Mouse (Mus musculus) thymus, postnatal 25 days (tissue): ENCODE results near the gene Zfand3.

Experiments
- DNase-seq: peaks from one replicate; pipeline ENCODE4 v3.0.0; 2022

Zfand3 gene

DNA sequence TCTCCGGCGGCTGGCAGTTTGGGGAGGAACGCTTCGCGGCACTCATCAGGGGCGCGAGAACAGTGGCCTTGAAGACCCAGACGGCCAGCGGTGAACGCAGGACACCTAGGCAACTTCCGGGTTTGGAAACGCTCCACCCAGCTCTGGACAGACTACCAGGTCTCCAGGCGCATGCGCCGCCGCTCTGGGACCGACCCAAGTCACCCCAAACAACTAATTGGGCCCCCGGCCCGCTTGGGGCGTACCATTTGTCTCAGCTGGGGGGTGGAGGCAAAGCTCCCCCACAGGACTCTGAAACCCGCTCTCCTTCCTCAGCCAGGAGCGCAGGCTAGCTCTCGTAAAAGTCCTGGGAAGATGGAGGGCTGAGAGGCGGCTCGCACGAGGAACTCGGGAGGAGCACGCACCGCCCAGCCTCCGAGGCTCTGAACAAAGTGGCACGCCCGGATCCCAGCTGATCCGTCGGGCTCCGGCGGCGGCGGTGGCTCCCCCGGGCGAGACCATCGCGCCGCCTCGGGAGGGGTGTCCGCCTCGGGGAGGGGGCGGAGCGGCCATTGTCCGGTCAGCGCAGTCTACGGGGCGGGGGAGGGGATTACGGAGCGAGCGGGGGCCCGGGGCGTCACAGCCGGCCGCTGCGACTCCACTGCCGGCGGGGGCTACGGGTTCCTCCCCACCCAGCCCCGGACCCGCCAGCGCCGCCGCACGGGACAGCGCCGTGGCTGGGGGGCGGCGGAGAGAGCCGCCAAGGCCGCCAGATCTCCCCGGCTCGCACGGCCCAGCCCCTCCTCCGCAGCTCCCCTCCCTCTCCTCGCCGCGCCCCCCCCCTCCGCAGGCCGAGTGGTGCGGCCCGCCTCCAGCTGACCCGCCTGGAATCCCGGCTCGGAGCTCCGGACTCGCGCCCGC is at the start of gene Zfand3:
Zfand3 (plus strand) TSS at position 531 of the 900 bp plus-strand sequence.
- peak; percentile 88 for DNase-seq

DNA sequence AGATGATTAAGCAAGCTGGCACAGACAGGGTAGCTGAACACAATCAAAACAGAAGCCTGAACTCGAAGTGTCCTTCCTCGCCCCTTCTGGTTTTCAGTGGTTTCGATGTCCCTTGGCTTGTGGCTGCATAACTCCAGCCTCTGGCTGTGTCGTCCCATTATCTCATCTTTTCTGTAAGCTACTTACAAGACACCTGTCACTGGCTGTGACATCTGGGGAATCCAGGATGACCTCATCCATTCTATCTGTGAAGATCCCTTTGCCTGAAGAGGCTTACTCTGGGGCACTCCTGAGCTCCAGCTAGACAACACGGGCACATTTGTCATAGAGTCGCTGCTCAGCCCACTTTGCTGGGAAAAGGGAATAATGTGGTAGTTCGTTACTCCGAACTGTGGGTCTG is 48.7 kb upstream of the Zfand3 start:
- no peak for DNase-seq

DNA sequence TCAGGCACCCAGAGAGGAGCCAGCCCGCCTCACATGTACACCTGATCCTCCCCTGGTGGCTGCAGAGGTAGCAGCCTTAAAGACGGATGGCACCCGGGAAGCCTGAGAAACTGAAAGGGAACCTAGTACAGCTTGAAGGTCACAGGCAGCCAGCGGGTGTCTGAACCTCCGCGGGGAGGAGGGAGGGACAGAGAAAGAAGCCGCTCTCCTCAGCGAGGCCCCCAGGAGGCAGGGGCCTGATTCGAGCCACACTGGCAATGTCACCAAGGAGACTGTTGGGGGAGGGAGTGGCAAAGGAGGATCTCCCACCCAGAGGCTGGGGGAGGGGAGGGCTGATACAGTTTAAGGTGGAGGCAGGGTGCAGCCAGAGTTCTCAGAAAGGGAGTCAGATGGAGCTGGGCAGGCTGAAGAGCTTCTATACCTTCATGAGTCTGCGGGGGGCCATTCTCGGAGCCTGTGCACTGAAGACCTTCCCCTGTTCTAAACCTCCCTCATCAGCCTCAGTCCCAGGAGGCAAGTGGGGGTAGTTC is 40.7 kb upstream of the Zfand3 start:
- DNase-seq = peak; percentile 50

DNA sequence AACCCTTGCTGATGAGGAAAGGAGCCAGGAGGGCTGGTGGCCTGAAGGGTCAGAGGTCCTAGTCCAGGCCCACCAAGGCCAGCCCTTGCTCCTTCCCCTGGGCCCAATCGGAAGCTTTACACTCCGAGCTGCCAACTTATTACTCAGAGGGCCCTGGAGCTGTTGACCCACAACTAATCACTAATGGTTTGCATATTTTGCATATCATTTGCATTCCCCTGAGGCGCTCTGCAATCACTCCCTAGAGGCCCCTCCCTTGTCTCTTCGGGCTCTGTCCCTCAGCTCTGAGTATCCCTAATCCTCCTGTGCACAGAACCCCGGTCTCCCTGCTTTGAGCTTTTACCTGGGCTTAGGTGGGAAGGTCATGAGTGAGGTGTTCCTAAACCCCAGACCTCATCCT is 39.0 kb upstream of the Zfand3 start:
- DNase-seq = no peak

DNA sequence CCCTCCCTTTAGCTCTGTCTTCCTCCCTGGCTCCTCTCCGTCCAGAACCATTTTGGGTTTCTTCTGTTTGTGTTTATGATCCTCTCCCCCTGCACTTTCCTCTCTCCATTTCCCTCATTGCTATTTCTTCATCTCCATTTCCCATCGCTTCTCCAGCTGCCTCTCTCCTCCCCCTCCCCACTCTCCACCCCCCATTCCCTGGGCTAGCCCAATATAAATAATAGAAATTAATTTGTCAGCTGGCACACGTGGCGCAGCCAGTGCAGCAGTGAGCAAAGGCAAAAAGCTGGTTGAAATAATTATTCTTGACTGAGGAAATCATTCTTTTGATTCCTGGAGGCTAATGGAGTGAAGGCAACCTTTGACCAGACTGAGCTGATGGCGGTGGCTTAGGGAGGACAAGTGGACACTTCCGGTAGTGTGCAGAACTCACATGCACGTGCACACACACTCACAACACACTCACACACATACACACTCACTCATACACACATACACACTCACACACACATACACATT is 34.4 kb upstream of the Zfand3 start, which contains the start of gene Mdga1:
Mdga1 (minus strand) TSS at position 51 of the 519 bp plus-strand sequence.
- no peak for DNase-seq

DNA sequence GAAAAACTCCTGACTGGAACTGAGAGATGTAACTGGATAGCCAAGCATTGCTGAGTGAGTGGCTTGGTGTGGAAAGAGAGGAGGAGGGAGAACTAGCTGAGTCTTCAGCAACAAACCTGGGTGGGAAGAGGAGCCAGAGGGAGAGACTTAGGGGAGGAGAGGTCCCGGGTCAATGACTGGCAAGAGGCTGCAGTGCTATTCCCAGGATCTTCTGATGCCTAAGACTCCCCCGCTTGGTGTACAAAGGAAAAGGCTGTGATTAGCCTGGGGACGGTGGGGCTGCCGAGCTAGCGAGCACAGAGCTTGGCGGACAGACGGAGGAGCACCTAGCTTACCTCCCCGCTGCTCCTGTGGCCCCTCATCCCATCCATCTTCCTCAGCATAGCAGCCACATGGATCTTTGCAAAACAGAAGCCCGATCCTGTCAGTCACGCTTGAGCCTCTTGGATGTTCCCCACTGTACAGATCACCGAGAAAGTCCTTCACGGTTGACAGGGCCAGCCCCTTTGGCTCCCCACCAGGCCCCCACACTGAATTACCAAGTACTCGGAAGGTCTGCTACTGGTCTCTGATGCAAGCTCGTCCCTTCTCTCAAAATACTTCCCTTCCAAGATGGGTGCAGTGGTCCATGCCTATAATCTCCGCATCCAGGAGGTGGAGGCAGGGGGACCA is 32.6 kb upstream of the Zfand3 start:
- DNase-seq = no peak

DNA sequence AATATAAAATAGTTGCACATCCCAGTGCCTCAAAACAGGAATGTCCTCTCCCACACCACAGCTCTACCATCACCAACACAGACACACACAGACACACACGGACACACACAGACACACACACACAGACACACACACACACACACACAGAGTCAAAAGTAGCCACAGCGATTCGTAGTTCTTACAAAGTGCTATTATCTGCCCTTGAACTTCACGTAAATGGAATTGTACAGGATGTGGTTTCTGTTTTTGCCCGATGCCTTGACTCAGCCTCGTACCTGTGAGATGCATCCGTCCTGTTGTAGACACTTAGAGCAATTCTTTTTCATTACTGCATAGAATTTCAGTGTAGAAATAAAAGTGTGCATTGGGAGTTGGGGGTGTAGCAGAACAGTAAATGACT is 31.3 kb upstream of the Zfand3 start:
- peak; percentile 31 for DNase-seq

DNA sequence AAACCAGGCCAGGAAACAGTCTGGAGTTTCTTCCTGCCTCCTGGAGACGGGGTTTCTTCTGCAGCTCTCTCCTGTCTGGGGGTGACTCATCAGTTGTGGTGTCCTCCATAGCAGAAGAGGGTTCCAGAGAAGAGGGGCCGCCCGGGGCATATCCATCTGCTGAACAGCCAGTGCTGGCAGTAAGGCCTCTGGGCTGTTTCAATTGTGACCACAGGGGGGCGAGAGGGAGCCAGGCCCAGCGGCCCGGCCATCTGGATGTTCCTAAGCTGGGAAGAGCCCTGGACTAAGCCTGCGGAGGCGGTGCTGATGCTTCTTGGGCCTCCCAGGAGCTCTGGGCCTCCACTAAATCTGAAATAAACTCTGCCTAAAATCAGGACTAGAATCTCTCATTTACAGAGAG is 28.8 kb upstream of the Zfand3 start:
- peak; percentile 77 for DNase-seq

DNA sequence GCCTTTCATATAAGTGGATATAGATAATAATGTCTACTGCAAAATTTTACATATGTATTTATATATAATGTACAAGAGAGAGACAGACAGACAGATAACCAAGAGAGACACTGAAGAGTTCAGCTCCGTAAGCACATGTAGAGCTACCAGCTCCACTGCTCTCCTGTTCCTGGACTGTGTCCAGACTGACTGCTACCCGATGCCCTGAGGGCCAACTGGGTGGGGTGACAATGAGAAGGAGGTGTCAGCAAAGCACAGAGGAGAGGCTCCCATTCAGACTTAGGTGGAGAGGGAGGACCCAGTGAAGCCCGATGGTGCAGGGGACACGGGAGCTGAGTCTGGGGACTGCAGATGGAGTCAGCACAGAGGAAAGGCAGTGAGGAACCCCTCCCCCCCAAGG is 25.5 kb upstream of the Zfand3 start:
- DNase-seq = no peak

DNA sequence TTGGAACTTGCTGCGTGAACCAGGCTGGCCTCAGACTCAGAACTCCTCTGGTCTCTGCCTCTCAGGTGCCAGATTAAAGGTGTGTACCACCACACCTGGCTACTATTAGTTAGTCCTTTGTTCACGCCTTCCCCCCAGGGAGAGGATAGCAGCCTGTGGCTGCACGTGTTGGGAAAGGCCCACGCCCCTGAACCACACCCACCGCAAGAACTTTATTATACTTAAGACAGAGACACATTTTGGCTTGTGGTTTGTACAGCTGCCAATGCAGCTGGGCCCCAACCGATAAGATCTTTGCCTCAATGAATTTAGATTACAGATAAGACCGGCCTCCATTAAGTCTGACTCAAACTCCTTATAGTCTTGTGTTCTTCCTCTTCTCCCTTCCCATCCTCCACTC is 24.7 kb upstream of the Zfand3 start:
- DNase-seq = peak; percentile 56

DNA sequence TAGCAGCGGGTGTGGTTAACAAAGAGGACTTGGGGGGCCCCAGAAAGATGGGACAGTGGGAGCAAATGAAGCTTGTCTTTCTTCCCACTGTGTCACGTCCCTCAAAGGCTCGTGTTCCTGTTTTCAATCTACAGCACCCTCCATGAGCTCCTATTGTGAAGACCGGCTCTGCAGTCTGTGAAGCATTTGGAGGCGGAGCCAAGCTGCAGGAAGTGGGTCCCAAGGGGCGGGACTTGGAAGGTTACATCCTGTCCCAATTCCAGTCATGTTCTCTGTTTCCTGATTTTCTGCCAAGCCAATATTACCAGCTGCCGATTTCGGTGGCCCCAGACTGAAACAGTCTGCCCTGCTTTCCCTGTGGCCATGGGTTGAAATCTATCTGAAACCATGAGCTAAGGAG is 23.0 kb upstream of the Zfand3 start:
- DNase-seq = no peak

DNA sequence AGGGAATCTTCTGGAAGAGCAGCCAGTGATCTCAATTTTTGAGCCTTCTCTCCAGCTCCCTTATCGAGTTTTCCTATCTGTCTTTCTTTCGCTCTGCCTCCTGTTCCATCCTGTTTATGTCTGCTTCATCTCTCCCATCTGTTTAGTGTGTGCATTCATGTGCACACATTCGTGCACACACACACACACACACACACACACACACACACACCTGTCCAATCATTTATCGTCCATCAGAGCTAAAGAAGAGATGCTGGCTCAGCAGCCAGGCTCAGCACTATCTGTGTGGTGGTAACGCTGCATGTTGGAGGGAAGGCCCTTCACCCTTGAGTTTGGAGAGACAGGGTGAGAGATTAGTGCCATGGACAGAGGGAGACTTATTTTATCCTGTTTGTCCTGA is 21.3 kb upstream of the Zfand3 start:
- DNase-seq = no peak

DNA sequence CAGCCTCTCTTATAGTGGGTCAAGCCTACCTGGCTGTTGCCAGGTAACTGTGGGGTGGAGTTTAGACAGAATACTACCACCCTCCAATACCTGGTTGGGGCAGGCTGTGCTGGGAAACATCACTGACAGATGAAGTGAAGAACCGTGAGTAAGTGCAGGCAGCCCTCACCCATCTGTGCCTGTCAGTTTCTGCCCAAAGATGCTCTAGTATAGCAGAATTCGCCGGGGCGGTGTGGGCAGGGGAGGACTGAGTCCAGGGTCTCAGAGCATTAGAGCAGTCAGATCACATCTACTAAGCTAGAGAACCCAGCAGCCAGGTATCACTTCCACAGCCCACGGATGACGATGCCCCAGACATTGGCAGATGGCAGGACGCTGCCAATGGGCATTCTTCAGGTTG is 19.6 kb upstream of the Zfand3 start:
- DNase-seq = no peak

DNA sequence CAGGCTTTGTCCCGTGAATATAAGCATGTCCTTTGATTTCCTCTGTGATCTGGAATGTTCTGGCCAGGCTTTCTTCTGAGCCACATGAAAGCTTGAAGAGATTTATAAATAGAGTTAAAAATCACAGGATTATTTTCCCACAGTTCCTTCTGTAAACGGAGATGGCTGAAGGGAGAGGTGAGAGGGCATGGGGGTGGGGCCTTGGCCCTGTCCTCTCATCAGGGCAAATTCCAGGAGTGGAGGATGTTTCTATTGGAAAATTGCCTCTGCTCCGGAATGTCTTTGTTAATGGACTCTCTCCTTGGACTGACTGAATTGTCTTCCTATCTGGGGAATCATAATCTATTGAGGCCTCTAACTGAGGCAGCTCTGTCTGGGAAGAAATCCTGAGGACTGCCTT is 19.0 kb upstream of the Zfand3 start:
- no peak for DNase-seq

DNA sequence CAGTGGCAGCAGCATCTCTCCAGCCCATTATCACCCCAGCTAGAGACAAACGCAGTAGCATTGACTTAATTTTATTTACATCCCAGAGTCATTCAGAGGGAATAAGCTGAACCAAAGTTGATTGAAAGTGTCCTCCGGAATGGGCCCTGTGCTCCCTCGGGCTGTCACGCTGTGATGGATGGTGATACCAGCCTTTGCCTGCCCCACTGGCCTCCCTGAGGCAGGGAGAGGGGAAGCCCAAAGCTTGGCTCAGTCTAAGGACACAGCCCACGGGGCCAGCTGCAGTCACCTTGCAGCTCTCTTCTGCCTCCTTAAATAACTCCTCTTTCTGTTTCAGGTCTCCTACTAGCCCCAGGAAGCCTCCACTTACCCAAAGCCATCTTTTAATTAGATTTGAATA is 16.4 kb upstream of the Zfand3 start:
- DNase-seq = no peak

DNA sequence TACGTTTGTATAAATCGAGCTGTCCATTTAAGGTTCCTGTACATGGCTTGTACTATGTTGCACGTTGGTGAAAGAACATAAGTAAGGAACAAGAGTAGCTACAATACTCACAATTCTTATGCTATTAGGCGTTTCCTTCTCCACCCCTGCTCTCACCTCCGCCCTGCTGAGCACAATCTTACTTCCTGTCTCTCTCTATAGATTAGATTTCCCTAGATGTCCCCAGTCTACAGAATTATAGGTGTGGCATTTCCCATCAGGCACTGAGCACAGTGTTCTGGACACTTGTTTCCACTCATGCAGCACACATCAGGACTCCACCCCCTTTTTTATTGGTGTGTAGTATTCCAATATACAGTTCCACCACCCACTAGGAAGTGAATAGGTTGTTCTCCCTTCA is 14.9 kb upstream of the Zfand3 start:
- no peak for DNase-seq

DNA sequence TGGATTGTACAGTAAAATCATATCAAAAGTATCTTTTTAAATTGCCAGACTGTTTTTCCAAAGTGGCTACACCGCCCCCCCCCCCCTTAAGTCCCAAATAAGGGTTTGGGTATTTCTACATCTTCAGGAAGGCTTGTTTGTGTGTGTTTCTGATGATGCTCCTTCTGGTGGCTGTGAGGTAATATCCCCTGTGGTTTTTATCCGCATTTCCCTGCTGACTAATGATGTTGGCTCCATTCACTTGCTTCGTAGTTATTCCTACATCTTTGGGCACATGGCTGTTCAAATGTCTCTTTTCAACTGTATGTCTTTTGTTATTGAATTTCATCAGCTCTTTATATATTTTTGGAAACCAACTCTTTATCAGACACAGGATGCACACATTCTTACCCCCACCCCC is 14.4 kb upstream of the Zfand3 start:
- DNase-seq = no peak

DNA sequence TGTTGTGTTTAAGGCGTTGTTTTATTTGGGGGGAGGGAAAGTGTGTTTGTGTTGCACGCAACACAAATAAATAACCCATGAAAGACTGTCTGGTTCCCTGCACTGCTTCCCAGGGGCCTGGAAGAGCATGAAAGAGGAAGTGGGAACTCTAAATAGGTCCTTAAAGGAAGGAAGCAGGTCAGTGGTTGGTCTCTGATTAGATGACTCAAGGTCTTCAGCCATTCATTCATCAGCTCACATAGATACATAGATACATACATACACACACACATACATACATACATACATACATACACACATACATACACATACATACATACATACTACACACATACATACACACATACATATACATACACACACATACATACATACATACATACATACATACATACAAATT is 13.7 kb upstream of the Zfand3 start:
- no peak for DNase-seq

DNA sequence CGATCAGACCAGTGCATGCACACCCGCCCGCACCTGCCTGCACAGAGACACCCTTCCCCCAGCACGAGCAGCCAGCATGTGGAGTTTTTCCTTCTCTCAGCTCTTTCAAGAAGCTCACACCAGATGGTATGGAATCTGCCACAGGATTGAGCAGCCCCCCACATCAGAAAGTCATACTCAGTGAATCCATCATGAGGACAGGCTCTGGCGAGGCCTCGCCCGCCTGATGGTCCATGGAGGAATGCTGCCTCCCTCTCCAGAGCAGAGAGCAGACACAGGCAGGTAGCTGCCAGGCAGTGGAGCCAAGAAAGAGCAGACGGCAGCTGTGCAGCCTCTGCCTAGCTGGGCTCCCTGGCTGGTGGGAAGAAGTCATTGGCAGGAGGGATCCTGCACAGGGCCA is 11.0 kb upstream of the Zfand3 start:
- DNase-seq = no peak

DNA sequence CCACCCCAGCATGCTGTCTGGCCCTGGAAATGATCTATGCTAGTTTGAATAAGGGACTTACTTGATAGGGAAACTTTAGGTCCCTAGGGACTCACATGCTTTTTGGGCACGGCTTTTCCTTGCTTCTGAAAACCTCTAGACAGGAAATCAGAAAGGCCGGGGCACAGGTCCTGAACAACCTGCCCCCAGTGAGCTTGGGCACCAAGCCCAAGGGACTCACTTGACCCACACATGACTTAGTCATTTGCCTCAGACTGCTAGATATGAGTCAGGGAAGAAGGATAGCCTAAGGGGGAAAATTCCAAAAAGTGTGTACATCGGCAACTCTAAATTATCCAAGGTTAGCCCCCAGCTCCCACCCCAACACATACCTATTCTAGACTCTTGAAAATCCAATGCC is 10.5 kb upstream of the Zfand3 start:
- no peak for DNase-seq

DNA sequence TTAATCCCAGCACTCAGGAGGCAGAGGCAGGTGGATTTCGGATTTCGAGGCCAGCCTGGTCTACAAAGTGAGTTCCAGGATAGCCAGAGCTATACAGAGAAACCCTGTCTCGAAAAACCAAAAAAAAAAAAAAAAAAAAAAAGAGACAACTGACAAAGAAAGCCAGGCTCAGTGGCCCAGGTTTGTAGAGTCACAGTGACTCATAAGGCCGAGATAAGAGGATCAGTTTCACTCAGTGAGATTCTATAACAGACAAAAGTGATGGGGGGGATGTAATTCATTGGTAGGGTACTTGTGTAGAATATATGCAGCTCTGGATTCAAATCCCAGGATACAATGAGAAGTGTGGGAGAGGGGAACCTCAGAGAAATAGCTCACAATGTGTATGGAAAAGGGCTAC is 10.1 kb upstream of the Zfand3 start:
- DNase-seq = no peak

DNA sequence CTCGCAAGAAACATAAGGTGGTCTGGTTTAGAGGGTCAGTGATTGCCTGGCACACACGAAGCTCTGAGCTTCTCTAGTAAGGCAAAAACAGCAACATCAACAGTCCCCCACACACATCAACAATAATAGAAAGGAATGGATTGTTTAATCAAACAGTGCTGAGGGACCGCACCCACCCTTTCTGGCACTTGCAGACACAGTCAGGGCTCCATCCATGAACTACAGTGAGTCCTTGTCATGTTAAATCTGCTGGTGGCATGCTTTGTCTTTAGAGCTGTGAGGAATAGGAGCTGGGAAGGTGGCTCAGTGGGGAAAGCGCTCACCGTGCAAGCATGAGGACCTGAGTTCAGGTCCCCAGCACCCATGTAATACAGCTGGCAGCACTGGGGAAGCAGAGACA is 8.5 kb upstream of the Zfand3 start:
- no peak for DNase-seq

DNA sequence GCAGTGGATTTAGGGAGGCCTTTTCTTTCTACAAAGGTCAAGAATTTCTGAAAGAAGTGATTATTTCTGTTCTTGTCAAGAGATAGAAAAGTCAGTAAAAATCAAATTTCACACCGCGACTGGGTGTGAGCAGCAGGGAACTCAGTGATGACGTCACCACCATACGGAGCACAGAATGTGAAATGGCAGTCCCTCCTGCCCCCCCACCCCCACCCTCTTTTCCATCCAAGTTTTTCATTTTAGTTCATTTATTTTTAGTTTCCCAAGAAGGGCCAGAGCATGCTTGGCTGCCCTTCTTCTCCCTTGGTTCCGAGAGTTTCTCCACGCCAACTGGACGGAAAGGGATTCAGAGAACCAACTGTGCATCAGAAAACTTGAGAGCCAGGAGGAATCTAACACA is 6.8 kb upstream of the Zfand3 start:
- DNase-seq = no peak
